Mouse (Mus musculus): ENCODE measurements around the gene 1700017B05Rik.
"Not testable (repeated sequence)": the region's sequence is repeated elsewhere in the genome, so short reads cannot be mapped to it uniquely, and the experiment has no call there.

Gene 1700017B05Rik

GRCm38 (mm10) chr9:57246482-57246881, 15.9 kb downstream of the 1700017B05Rik start:
- DNase-seq (ENCODE audit: low spot score in 2 of 2), result no peak

GRCm38 (mm10) chr9:57244106-57244685, 18.2 kb downstream of the 1700017B05Rik start:
- DNase-seq (ENCODE audit: low spot score in 2 of 2), result no peak

GRCm38 (mm10) chr9:57242916-57243315, 19.5 kb downstream of the 1700017B05Rik start:
- no peak for DNase-seq (ENCODE audit: low spot score in 2 of 2)

- DNase-seq (ENCODE audit: low spot score in 2 of 2), result no peak
Measured at GRCm38 (mm10) chr9:57241111-57241510, 21.3 kb downstream of the 1700017B05Rik start.

- DNase-seq (ENCODE audit: low spot score in 2 of 2), result no peak
Measured at GRCm38 (mm10) chr9:57238220-57238619, 24.2 kb downstream of the 1700017B05Rik start.

GRCm38 (mm10) chr9:57237705-57238104, 24.7 kb downstream of the 1700017B05Rik start:
- DNase-seq (ENCODE audit: low spot score in 2 of 2), result no peak

- DNase-seq (ENCODE audit: low spot score in 2 of 2), result no peak
Measured at GRCm38 (mm10) chr9:57236256-57236655, 26.2 kb downstream of the 1700017B05Rik start, which contains the start of gene Trcg1. Trcg1 (plus strand) TSS chr9:57236556.

- DNase-seq (ENCODE audit: low spot score in 2 of 2), result no peak
Measured at GRCm38 (mm10) chr9:57233767-57234166, 28.6 kb downstream of the 1700017B05Rik start.

- no peak for DNase-seq (ENCODE audit: low spot score in 2 of 2)
Measured at GRCm38 (mm10) chr9:57233142-57233541, 29.3 kb downstream of the 1700017B05Rik start.

- no peak for DNase-seq (ENCODE audit: low spot score in 2 of 2)
Measured at GRCm38 (mm10) chr9:57232341-57232940, 30.0 kb downstream of the 1700017B05Rik start.

GRCm38 (mm10) chr9:57231536-57232255, 30.7 kb downstream of the 1700017B05Rik start:
- DNase-seq (ENCODE audit: low spot score in 2 of 2), result no peak

- DNase-seq (ENCODE audit: low spot score in 2 of 2), result no peak
Measured at GRCm38 (mm10) chr9:57230146-57230783, 32.1 kb downstream of the 1700017B05Rik start.

GRCm38 (mm10) chr9:57229726-57230125, 32.7 kb downstream of the 1700017B05Rik start:
- DNase-seq (ENCODE audit: low spot score in 2 of 2), result no peak

- no peak for DNase-seq (ENCODE audit: low spot score in 2 of 2)
Measured at GRCm38 (mm10) chr9:57228186-57228585, 34.2 kb downstream of the 1700017B05Rik start.

- no peak for DNase-seq (ENCODE audit: low spot score in 2 of 2)
Measured at GRCm38 (mm10) chr9:57227203-57227602, 35.2 kb downstream of the 1700017B05Rik start.

- not testable (repeated sequence) for DNase-seq (ENCODE audit: low spot score in 2 of 2)
Measured at GRCm38 (mm10) chr9:57226628-57227122, 35.7 kb downstream of the 1700017B05Rik start.

- no peak for DNase-seq (ENCODE audit: low spot score in 2 of 2)
Measured at GRCm38 (mm10) chr9:57225780-57226627, 36.4 kb downstream of the 1700017B05Rik start.

GRCm38 (mm10) chr9:57223341-57223740, 39.1 kb downstream of the 1700017B05Rik start:
- no peak for DNase-seq (ENCODE audit: low spot score in 2 of 2)

- DNase-seq (ENCODE audit: low spot score in 2 of 2), result peak in 1 of 2 experiments; percentile 12
Measured at GRCm38 (mm10) chr9:57220356-57220755, 42.1 kb downstream of the 1700017B05Rik start.

GRCm38 (mm10) chr9:57219511-57219910, 42.9 kb downstream of the 1700017B05Rik start:
- DNase-seq (ENCODE audit: low spot score in 2 of 2), result no peak

- no peak for DNase-seq (ENCODE audit: low spot score in 2 of 2)
Measured at GRCm38 (mm10) chr9:57218776-57219175, 43.6 kb downstream of the 1700017B05Rik start.

Measured in frontal cortex, postnatal 14 days (tissue).